Mouse (Mus musculus): ENCODE results near the gene Nemp1.

Gene Nemp1

GRCm38 (mm10) chr10:127725136-127725535 lies 58.4 kb downstream of the Nemp1 start:
- DNase-seq (ENCODE audit: low read depth), result no peak

DNA sequence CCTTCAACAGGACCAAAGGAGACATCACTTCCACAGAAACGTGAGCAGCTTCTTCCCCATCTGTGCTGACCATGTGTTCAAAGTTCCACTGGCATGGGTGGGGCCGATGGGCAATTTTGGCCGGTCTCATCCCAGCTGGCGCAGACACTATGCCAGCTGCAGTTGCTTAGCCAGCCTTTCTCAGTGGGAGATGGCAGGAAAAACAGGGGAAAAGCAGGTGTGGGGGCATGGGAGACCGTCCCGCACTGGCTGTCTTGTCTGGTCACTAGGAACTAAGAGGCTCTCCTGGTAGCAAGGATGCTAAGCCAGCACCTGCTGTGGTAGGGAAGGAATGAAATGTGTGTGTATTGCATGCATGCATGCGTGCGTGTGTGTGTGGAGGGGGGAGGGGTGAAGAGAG lies 61.7 kb downstream of the Nemp1 start:
- no peak for DNase-seq (ENCODE audit: low read depth)

GRCm38 (mm10) chr10:127730285-127730932 lies 63.7 kb downstream of the Nemp1 start:
- no peak for DNase-seq (ENCODE audit: low read depth)

GRCm38 (mm10) chr10:127730933-127731310 lies 64.2 kb downstream of the Nemp1 start:
- DNase-seq (ENCODE audit: low read depth), result no peak

DNA sequence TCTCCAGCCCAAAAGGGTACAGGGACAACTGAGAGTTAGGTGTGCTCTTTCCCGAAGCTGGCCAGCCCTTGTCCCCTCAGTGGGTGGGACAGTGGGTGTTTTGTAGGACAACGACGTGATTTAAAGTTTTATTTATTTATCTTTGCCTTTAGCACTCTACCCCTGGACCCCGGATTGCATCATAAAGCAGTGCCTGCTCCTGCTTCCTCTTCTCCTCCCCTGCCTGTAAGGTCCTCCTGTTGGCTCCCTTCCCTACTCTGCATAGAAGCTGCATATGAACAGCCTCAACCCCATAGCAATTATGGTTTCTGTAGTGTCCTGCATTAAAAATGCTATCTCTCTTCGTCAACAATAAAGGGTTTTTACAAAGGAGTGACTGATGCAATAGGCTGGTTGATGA lies 64.7 kb downstream of the Nemp1 start:
- no peak for DNase-seq (ENCODE audit: low read depth)

DNA sequence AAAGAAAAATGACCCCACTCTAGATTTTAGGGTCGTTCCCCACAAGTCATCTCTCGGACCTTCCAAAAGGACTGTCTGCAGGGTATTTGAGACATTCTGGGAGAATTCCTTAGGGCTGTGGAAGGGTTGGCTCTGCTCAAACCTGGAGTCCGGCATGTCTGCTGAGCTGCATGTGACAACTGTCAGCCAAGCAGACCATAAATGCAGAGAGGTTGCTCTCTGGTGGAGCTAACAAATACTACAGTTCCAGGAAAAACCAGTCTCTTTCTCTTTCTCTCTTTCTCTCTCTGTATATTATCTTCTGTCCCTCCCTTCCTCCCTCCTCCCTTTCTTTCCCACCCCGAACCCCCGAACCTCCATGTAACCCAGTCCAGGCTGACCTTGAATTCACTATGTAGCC lies 67.7 kb downstream of the Nemp1 start:
- peak; percentile 45 for DNase-seq (ENCODE audit: low read depth)

GRCm38 (mm10) chr10:127736266-127736665 lies 69.6 kb downstream of the Nemp1 start:
- DNase-seq (ENCODE audit: low read depth), result peak; percentile 36

DNA sequence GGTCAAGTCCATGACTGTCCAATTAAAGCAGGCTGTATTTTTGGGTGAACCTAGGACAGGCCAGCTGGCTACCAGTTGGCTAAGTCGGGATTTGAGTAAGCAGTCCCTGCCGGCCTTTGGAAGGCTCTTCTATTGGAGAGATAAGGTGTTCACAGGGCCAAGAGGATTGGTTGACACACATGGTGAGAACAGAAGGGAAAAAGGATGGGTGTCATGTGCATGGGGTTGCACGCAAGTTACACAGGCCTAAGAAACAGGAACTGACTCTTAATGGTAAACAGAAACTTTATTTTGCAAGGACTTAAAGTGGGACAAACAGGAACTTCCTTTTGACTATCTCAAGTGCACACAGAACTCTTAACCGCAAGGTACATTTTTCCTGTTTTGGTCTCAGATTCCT lies 70.2 kb downstream of the Nemp1 start:
- peak; percentile 32 for DNase-seq (ENCODE audit: low read depth)

- DNase-seq (ENCODE audit: low read depth), result peak; percentile 12
Observed at GRCm38 (mm10) chr10:127737552-127737951, 70.9 kb downstream of the Nemp1 start.

DNA sequence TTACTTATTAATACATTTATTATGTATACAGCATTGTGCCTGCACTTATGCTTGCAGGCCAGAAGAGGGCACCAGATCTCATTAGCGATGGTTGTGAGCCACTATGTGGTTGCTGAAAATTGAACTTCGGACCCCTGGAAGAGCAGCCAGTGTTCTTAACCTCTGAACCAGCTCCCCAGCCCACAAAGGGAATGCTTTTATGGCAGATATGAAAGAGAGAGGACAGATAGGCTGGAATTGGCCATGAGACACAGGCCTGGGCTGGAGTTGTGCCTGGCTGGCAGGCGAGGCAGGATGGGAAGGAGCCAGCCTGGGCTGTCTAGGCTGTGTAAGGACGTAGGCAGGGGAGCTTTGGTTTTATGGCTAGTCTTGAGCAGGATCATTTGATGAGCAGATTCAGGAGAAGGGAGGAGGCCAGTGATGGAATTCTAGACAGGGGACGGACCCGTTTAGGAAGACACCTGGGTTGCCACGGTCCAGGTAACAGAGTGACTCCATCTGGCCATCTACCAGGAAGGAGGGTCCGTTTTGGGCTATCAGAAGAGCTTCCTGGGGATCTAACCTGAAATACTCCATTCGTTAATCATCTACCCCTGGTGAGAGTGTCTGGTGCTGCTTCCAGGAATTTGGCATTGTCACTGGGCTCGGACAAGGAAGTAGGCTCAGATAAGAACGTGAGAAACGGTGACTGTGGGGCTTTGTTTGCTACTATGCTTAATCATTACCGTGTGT lies 71.6 kb downstream of the Nemp1 start:
- DNase-seq (ENCODE audit: low read depth), result peak; percentile 77

DNA sequence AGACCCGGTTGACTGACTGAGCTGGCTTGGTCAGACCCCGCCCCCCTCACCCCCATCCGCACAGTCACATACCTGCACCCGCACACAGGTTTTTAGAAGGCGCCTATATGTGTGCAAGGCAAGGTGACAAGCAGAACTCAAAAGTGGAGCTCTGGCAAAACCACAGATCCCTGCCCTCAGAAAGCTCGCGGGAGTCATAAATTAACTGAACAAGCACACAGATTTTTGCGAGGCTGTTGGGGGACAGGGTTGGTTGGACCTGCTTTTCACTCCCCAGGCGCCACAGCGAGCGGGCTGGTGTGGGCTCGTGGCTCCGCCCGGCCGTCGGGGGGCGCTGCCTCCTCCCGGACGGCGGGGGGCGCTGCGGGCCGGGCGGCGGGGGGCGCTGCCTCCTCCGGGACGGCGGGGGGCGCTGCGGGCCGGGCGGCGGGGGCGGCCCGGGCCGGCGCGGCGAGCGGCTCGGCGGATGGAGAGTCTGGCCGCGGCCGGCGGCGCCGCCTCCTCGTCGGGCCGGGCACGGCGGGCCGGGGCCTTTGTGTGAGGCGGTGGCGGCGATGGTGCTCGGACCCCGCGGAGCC lies 72.5 kb downstream of the Nemp1 start, which contains the start of gene Zbtb39:
TSS of gene Zbtb39 (plus strand) at position 456 of the 578 bp plus-strand sequence.
- DNase-seq (ENCODE audit: low read depth), result peak; percentile 85

DNA sequence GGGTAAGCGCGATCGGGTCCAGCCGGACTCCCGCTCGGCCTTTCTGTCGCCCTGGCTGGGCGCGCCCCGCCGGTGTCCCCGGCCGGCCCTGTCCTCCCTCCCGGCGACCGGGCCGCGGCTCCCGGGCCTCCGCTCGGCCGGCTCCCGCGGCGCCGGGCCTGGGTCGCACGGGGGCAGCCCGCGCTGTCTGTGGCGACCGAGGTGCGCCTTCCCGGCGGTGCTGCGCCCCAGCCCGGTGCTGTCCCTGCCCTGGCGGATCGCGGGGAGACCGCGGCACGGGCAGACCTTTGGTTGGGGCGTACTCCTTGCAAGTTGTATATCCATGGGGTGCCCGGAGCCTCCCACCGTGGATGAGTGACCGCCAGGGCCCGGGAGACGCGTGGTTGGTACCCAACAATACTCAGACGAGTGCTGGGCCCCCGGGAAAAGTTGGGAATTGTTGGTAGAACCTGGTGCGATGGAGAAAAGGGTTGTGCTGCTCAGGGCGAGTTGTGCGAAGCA lies 73.0 kb downstream of the Nemp1 start:
- peak; percentile 43 for DNase-seq (ENCODE audit: low read depth)

DNA sequence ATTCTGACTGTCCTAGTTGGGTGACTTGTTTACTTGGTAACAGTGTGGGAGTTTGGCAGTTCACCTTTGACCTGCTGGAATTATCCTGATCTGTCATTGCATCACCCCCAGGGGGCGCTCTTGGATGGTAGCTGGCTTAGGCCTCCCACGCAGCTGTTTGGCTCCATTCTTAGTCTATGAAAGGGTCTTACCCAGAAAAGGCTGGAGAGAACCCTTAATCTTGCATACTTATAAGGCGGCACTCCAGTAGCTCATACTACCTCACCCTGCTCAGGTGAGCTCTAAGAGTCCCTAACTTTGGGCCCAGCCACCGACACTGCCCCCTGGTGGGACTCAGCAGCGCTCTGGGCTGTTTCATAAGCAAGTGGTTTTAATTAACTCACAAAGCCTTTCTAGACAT lies 78.0 kb downstream of the Nemp1 start:
- peak; percentile 72 for DNase-seq (ENCODE audit: low read depth)

GRCm38 (mm10) chr10:127745886-127746285 lies 79.2 kb downstream of the Nemp1 start:
- DNase-seq (ENCODE audit: low read depth), result no peak

DNA sequence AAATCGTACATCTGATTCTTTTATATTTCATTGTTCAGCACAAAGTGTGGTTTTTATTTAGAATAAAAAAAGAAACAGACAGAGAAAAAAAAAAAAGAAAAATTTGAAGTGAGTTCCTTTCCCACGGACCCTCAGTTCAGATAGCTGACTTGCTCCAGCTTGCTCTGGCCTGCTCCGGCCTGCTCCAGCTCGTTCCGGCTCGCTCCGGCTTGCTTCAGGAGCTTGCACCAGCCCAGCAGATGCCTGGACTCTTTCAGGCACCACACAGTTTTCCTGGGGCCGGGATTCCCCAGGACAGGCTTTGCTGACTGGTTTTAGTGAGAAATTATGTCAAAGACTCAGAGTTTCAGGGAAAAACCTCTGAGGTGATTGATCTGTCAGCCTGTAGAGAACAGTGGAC lies 80.6 kb downstream of the Nemp1 start:
- DNase-seq (ENCODE audit: low read depth), result no peak

- no peak for DNase-seq (ENCODE audit: low read depth)
Observed at GRCm38 (mm10) chr10:127748847-127749612, 82.3 kb downstream of the Nemp1 start.

DNA sequence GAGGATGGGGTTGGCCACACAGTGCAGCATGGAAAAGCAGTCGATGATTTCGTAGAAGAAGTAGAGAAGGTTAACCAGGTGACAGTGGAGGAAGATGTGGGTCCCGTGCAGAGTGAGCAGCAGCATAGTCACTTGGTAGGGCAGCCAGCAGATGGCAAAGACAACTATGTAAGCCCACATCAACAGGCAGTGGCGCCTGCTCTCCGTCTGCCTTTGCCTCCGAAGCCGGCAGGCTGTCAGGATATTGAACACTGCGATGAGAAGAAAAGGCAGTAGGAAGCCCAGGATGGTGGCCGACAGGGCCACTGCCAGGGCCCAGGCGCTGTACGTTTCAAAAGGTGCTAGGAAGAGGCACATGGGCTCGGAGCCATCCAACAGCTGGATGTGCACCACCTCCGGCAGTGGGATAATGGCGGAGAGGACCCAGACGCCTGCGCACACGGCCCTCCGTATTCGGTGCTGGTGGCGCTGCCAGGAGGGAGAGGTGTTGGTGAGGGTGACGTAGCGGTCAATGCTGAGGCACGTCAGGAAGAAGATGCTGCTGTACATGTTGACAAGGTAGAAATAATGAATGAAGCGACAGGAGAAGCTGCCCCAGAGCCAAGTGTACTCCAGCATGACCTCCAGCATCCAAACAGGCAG lies 83.6 kb downstream of the Nemp1 start:
- no peak for DNase-seq (ENCODE audit: low read depth)

Measured in induced T-regulatory cell, adult 2 months (primary cell).